Mouse (Mus musculus): Measurements from ENCODE around the gene Cd79b.

Gene Cd79b

GRCm38 (mm10) chr11:106318406-106319366, 4.1 kb upstream of the Cd79b start:
- peak; percentile 54 for DNase-seq (ENCODE audit: low spot score)

GRCm38 (mm10) chr11:106317801-106318200, 3.2 kb upstream of the Cd79b start:
- peak; percentile 37 for DNase-seq (ENCODE audit: low spot score)

- DNase-seq (ENCODE audit: low spot score) = peak; percentile 36
Observed at GRCm38 (mm10) chr11:106316416-106316815, 1.9 kb upstream of the Cd79b start.

GRCm38 (mm10) chr11:106313533-106313932, 1.0 kb downstream of the Cd79b start:
- no peak for DNase-seq (ENCODE audit: low spot score)

GRCm38 (mm10) chr11:106310123-106310522, 4.4 kb downstream of the Cd79b start:
- DNase-seq (ENCODE audit: low spot score) = no peak

- no peak for DNase-seq (ENCODE audit: low spot score)
Observed at GRCm38 (mm10) chr11:106308162-106308561, 6.4 kb downstream of the Cd79b start.

- no peak for DNase-seq (ENCODE audit: low spot score)
Observed at GRCm38 (mm10) chr11:106307432-106307831, 7.1 kb downstream of the Cd79b start.

GRCm38 (mm10) chr11:106306758-106307157, 7.8 kb downstream of the Cd79b start:
- DNase-seq (ENCODE audit: low spot score) = no peak

- no peak for DNase-seq (ENCODE audit: low spot score)
Observed at GRCm38 (mm10) chr11:106306065-106306385, 8.5 kb downstream of the Cd79b start.

GRCm38 (mm10) chr11:106305348-106306064, 9.1 kb downstream of the Cd79b start:
- no peak for DNase-seq (ENCODE audit: low spot score)

GRCm38 (mm10) chr11:106302634-106303033, 11.9 kb downstream of the Cd79b start:
- DNase-seq (ENCODE audit: low spot score) = peak; percentile 76

- no peak for DNase-seq (ENCODE audit: low spot score)
Observed at GRCm38 (mm10) chr11:106301765-106302164, 12.8 kb downstream of the Cd79b start, which contains the start of gene Gh. TSS of gene Gh (minus strand) at chr11:106301865.

- no peak for DNase-seq (ENCODE audit: low spot score)
Observed at GRCm38 (mm10) chr11:106291861-106292260, 22.7 kb downstream of the Cd79b start.

GRCm38 (mm10) chr11:106290376-106290775, 24.2 kb downstream of the Cd79b start:
- DNase-seq (ENCODE audit: low spot score) = no peak

GRCm38 (mm10) chr11:106289369-106289768, 25.2 kb downstream of the Cd79b start:
- peak; percentile 48 for DNase-seq (ENCODE audit: low spot score)

GRCm38 (mm10) chr11:106286987-106287386, 27.6 kb downstream of the Cd79b start:
- DNase-seq (ENCODE audit: low spot score) = no peak

- no peak for DNase-seq (ENCODE audit: low spot score)
Observed at GRCm38 (mm10) chr11:106286206-106286605, 28.4 kb downstream of the Cd79b start.

GRCm38 (mm10) chr11:106284126-106284525, 30.4 kb downstream of the Cd79b start:
- DNase-seq (ENCODE audit: low spot score) = no peak

GRCm38 (mm10) chr11:106283371-106283770, 31.2 kb downstream of the Cd79b start:
- DNase-seq (ENCODE audit: low spot score) = no peak

- DNase-seq (ENCODE audit: low spot score) = no peak
Observed at GRCm38 (mm10) chr11:106282452-106282851, 32.1 kb downstream of the Cd79b start.

GRCm38 (mm10) chr11:106276454-106276853, 38.1 kb downstream of the Cd79b start, which contains the start of gene Tcam1:
TSS of gene Tcam1 (plus strand) at chr11:106276672.
- no peak for DNase-seq (ENCODE audit: low spot score)

GRCm38 (mm10) chr11:106274971-106275411, 39.6 kb downstream of the Cd79b start:
- peak; percentile 49 for DNase-seq (ENCODE audit: low spot score)

- DNase-seq (ENCODE audit: low spot score) = no peak
Observed at GRCm38 (mm10) chr11:106274374-106274773, 40.2 kb downstream of the Cd79b start.

Data from adipocyte (in vitro differentiated cells).